Mouse (Mus musculus): ENCODE measurements around the gene Chchd6.

Gene Chchd6

DNA sequence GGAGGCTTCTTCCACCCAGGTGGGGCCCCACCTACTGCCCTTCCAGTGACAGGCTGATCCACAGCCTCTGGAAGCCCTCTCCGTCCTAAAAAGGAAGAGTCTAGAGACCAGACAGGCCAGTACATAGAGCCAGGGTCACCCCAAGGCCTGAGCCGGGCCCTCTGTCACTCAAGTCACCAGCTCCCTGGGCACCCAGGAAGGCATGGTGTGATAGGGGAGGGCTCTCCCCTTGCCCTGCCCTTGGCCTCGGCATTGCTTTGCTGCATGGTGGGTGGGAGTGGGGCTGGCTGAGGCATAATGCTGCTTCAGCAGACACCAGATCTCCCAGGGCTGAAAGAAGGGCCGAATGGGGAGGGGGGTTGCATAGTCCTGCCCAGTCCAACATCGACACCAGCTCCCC is 241.4 kb downstream of the Chchd6 start:
- DNase-seq = no peak

DNA sequence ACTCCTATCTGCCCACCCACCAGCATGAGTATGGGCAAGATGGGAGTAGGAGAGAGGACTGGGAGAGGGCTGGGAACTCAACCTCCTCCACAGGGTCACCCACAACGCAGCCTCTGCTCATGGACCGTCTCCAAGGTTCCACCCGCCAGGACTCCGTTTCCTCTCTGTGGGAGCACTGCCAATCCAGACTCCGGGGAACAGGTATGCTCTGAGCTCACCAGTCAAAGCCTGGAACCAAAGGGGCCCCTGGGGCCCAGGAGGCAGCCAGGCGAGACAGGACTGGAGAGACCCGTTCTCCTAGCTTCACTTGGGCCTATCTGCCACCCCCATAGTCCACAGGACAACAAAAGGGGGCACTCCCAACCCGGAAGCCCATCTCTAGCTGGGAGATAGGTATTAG is 242.4 kb downstream of the Chchd6 start:
- no peak for DNase-seq

DNA sequence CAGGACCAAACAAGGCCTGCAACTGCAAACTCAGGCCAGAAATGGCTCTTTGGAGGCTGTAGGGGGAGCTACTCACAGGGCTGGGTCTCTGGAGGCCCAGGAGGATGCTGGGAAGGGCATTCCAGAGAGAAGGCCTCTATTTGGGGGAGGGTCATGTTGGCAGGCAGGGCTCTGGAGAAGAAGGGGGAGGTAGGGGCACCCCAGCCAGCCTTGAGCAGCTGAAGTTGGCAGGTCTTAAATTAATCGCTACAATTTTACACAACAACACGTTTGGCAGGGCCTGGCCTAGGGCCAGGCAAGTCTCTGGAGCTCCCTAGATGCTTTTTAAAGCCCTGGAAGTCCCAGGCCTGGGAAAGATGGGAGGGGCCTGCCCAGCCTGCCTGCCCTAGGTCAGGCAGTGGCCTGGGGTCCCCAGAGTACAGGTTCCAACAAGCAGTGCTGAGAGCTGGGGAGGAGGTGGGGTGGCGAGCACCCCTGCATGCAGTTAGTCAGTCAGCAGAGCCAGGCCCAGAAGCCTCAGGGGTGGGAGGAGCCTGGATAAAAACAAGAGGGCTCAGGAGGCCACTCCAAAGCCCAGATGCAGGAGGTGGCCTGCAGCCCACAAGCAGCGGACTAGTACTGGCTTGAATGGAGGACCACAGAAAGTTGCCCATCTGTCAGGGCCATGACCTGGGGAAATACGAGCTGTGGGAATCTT is 243.9 kb downstream of the Chchd6 start:
- peak in 1 of 2 experiments; percentile 55 for DNase-seq

DNA sequence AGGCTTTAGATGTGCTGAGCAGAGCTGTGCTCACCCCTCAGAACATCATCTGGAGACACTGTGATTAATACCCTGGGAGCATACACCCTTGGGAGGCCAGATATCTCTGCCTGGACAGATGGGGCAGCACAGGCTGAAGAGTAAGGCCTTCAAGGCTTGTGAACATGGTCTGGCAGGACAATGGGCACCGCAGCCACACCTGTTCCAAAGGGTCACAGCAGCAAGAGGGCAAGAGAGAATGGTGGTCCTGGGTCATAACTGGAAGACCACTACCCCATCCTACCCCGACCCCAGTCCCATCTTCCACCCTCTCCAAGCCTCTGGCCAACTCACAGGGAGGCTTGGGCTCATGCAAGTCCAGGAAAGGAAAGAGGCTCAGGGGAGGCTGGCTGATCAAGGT is 244.9 kb downstream of the Chchd6 start:
- DNase-seq = no peak

DNA sequence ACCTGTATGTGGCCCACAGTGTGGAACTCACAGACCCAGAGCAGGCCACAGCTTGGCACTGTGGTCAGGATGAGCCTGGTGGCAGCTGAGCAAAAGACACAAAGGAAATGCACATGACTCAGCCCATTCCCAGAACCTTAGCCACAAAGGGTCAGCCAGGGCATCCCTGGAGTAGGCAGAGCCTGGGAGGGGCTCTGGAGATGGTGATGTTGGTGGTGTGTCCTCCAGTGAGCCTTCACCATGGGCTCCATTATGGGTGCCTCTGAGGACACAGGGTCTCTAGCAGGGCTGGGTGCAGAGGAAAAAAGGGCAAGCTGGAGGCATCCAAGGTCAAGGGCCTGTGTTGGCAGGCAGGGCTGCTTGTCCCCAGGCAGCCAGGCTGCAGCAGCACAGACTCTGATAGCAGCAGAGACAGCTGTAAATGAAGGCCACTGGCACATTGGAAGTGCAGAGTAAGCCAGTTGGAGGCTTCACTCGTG is 245.4 kb downstream of the Chchd6 start:
- peak in 1 of 2 experiments; percentile 6 for DNase-seq

DNA sequence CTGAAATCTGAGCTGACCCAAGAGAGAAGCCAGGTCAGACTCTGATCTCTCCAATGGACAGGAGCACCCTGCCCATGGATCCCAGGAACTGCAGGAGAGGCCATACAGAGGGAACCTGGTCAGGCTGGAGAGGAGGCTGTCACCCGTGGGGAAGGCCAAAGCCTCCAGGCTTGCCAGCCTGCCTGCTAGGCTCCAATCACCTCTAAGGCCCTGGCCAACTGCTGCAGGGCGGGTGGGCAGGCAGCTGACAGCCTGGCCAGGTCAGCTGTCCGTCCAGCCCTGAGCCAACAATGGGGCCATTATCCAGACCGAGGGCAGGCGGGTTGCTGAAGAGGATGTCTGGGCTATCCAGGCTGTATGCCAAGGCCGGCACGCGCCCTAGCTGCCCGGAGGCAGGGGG is 247.1 kb downstream of the Chchd6 start:
- peak; percentile 83 to 90 for DNase-seq

DNA sequence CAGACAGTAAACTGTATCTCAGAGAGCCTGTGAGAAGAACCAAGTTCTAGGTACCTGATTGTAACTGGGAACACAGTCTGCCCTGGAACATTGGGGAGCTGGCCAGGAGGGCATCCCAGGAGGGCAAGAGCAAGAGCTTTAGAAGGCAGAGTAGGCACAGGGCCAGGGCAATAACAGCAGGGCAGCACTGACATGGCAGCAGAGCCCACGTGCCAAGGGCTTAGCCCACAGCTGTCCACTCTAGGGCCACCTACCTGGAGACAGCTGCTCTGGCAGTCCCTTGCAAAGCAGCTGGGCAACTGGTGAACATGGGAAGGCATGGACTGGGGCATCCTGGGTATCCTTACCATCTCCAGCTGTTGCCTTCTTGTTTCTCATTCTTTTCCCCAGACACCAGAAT is 247.7 kb downstream of the Chchd6 start:
- DNase-seq = peak in 1 of 2 experiments; percentile 68

DNA sequence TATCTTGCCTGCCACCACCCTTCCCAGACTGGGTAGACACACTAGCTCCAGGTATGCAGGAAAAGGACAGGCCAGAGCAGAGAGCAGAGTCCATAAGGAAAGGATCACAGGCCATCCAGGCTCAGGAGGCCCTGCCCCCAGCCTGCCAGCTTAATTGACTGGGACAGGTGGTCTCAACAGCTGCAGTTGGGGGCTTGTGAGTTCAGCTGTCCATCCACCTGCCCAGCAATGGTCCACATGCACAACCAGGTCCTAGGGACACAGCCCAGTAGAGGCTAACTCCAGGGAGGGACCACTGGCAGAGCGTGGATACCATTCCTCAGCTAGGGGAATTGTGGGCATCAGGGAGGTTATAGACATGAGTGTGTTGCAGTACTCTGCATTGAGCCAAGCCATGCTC is 249.6 kb downstream of the Chchd6 start:
- DNase-seq = no peak

DNA sequence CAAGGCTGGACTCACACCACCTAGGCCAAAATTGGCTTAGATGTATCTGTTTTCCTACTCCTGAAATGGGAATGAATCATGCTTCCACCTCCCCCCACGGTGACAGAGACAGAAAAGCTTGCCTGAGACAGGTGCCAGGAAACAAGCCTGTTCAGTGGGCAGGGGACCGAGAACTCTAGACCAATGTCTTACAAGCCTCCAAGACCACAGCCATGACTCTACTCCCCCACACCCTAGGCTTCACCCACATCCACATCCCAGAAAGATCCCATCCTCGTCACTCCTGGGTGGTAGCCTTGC is 250.0 kb downstream of the Chchd6 start:
- peak in 1 of 2 experiments; percentile 45 for DNase-seq

DNA sequence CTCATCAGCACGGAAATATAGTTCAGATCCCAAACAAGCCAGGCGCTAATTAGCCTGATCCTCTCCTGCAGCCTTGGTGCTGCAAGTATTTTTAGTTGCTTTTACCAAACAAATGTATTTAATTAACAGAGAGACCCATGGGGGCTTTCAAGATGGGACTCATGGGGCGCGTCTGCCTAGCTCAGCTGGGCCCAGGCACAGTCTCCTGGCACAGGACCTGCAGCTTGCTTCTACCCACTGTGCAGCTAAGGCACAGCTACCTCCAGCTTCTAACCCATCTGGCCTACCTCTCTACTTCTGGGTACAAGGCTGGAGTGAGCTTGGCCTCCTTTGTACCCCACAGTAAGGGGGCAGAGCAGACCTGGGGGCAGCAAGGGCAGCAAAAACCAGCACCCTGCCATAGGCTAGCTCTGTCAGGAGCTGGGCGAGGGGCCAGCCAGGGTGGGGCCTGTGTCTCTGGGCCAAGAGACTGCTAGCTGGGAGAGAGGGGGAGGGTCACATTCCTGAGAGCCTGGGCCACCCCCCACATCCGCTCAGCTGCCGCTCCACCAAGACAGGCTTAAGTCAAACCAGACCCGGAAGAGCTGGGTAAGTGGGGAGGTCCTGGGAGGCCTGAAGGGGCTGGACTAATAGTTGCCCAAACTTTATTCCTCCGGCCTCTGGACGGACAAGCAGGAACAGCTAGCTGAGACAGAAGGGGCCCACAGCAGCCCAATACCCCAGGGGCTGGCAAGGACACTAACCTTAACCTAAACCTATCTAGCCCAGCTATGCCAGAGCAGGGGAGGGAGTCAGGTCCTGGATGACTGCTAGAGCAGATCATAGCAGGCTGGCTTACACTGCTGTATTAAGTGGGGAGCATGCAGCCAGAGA is 250.6 kb downstream of the Chchd6 start:
- DNase-seq = peak; percentile 61 to 71

DNA sequence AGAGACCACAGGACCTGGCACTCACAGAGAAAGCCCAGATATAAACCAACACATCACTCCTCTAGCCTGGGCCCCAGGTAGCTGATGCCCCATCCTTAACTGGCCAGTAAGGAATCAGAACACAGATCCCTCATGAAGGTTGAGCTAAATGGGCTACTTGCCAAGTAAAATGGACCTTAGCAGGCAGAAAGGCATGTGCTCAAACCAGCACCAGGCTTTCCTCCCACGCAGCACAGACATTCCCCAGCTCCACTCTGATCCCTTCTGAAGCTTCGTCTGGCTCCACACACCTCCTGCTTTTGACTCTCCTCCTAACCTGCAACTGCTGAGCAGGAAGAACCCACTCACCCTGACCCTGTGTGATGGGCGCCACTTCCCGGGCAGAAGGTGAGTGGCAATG is 253.5 kb downstream of the Chchd6 start:
- no peak for DNase-seq

DNA sequence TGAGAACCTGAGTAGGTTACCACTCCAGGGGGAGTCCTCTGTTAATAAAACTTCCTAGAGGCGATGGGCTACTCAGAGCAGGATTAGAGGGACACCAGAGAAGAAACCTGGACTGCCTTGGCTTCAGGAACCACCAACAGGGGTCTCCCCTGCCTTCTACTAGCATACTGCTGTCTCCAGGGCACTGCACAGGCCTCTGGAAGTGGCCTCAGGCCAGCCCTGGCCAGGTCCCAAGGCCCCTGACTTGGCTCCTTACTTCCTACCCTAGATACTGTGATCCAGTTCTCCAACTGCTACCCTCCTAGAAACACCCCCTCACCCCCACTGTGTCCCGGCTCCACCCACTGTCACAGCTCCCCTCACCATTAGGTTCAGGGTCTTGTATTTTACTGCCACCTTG is 256.0 kb downstream of the Chchd6 start:
- peak; percentile 63 to 77 for DNase-seq

DNA sequence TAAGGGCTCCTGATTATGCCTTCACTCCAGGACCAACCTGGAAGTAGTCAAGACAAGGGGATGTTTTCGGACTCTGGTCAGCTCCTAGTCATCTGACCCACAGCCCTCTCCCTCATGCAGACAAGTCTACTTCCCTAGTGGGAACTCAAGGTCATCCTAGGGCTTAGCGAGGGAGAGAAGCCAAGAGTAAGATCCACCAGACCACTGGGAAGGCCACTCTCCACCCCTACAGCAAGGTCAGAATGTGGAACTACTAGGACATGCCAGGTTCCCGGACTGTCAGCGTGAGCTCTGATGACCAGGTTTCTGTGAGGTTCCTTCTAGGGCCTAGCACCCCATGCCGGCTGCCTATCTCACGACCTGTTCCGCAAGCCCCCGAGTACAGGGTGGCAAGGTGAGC is 256.7 kb downstream of the Chchd6 start:
- no peak for DNase-seq

DNA sequence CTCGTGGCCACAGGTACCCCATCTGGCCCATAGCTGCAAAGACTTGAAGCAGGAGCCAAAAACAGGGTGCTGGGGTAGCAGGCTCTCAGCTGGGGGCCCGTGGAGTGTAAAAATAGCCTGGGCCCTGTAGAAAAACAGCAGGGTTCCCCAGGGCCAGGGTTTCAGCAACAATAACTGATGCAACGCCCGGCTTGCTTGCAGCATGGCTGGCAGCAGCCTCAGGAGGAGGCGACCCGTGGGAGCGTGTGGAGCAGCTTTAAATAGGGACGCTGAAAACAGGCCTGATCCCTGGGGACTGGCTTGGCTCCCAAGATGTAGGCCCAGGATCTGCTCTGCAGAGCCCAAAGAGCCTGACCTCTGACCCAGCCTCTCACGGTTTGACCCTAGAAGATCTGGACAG is 257.9 kb downstream of the Chchd6 start:
- DNase-seq = no peak

DNA sequence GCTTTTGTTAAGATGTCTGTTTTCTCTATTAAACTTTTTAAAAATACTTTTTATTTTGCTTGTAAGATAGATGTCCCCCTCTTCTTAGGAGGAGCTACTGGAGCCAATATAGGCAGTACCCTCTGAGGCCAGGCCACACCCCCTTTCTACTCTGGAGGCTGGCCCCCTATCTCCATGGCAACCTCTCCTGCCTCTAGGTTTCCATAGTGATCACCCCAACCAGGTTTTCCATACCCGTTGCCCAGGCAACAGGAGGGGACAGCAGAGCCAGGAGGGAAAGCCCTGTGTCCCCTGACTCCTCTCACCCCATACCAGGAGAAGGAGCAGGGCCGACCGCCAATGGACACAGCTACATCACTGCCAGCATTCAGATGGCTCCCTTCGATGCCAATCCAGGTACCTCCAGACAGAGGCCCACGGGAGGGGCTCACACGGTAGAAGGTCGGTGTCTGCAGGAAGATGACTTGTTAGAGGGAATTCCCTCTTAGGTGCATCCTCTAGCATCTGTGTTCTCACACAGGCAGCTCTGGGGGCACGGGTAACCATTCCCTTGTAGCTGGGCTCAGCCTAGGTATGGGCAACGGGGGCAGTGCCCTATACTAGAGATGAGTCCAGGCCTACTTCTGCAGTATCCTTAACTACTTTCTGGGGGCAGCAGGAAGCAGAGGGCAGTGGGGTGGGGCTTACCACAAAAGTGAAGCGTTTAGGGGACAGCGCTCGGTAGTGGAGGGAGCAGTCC is 261.3 kb downstream of the Chchd6 start:
- peak; percentile 61 to 64 for DNase-seq

Data from cerebellum, postnatal 10 days (tissue).